Mouse (Mus musculus): ENCODE measurements around the gene Lsm14b. TPM values are rescaled to one million over a fixed set of nuclear protein-coding genes. Genes with fewer than 3 reads are reported as not detected.

The Lsm14b gene
- polyA plus RNA-seq, 1 experiment from 2014 or later = 2.4 TPM

Other genes with a start within 250 kb of the Lsm14b start
- gene Taf4, start 48.3 kb upstream of the Lsm14b start, polyA plus RNA-seq (2015; fragmentation: Nextera tagmentation; extraction: Ambion mirVana) = 1.8 and 2.5 TPM in 2 replicates
- gene Psma7, start 17.4 kb downstream of the Lsm14b start, polyA plus RNA-seq (2015; fragmentation: Nextera tagmentation; extraction: Ambion mirVana) = 515 and 554 TPM in 2 replicates
- gene Ss18l1, start 17.5 kb downstream of the Lsm14b start, polyA plus RNA-seq (2015; fragmentation: Nextera tagmentation; extraction: Ambion mirVana) = 3.4 and 3.7 TPM in 2 replicates
- gene Mtg2, start 45.6 kb downstream of the Lsm14b start, polyA plus RNA-seq (2015; fragmentation: Nextera tagmentation; extraction: Ambion mirVana) = 25.4 and 31.0 TPM in 2 replicates
- 0.07 and 0.09 TPM in 2 replicates for gene Hrh3, start 79.5 kb downstream of the Lsm14b start, polyA plus RNA-seq (2015; fragmentation: Nextera tagmentation; extraction: Ambion mirVana)
- gene Osbpl2, start 94.3 kb downstream of the Lsm14b start, polyA plus RNA-seq (2015; fragmentation: Nextera tagmentation; extraction: Ambion mirVana) = 30.4 and 32.4 TPM in 2 replicates
- gene Adrm1, start 146.5 kb downstream of the Lsm14b start, polyA plus RNA-seq (2015; fragmentation: Nextera tagmentation; extraction: Ambion mirVana) = 172 and 194 TPM in 2 replicates
- gene Lama5, start 200.9 kb downstream of the Lsm14b start, polyA plus RNA-seq (2015; fragmentation: Nextera tagmentation; extraction: Ambion mirVana) = 26.7 and 29.7 TPM in 2 replicates
- 471 and 487 TPM in 2 replicates for gene Rps21, start 232.4 kb downstream of the Lsm14b start, polyA plus RNA-seq (2015; fragmentation: Nextera tagmentation; extraction: Ambion mirVana)
- 2.8 and 4.8 TPM in 2 replicates for gene Cables2, start 248.5 kb downstream of the Lsm14b start, polyA plus RNA-seq (2015; fragmentation: Nextera tagmentation; extraction: Ambion mirVana)